Mouse (Mus musculus): ENCODE measurements around the gene Ptpa.

The Ptpa gene

GRCm38 (mm10) chr2:30436809-30437208 is 21.0 kb downstream of the Ptpa start:
- no peak for DNase-seq (ENCODE audit: low spot score in 2 of 2)

GRCm38 (mm10) chr2:30437791-30438190 is 22.0 kb downstream of the Ptpa start:
- no peak for DNase-seq (ENCODE audit: low spot score in 2 of 2)

GRCm38 (mm10) chr2:30439631-30440030 is 23.8 kb downstream of the Ptpa start:
- DNase-seq (ENCODE audit: low spot score in 2 of 2), result no peak

GRCm38 (mm10) chr2:30440211-30440700 is 24.4 kb downstream of the Ptpa start:
- no peak for DNase-seq (ENCODE audit: low spot score in 2 of 2)

GRCm38 (mm10) chr2:30440701-30441517 is 25.1 kb downstream of the Ptpa start:
- peak; percentile 80 for DNase-seq (ENCODE audit: low spot score in 2 of 2)

GRCm38 (mm10) chr2:30441518-30442497 is 26.0 kb downstream of the Ptpa start:
- DNase-seq (ENCODE audit: low spot score in 2 of 2), result peak; percentile 82 to 89

GRCm38 (mm10) chr2:30442498-30442890 is 26.7 kb downstream of the Ptpa start:
- DNase-seq (ENCODE audit: low spot score in 2 of 2), result no peak

GRCm38 (mm10) chr2:30443281-30443680 is 27.4 kb downstream of the Ptpa start:
- DNase-seq (ENCODE audit: low spot score in 2 of 2), result no peak

- no peak for DNase-seq (ENCODE audit: low spot score in 2 of 2)
Observed at GRCm38 (mm10) chr2:30444006-30444405, 28.2 kb downstream of the Ptpa start.

- no peak for DNase-seq (ENCODE audit: low spot score in 2 of 2)
Observed at GRCm38 (mm10) chr2:30444450-30444849, 28.6 kb downstream of the Ptpa start.

GRCm38 (mm10) chr2:30445312-30445711 is 29.5 kb downstream of the Ptpa start:
- no peak for DNase-seq (ENCODE audit: low spot score in 2 of 2)

- no peak for DNase-seq (ENCODE audit: low spot score in 2 of 2)
Observed at GRCm38 (mm10) chr2:30446891-30447826, 31.3 kb downstream of the Ptpa start.

GRCm38 (mm10) chr2:30448371-30448770 is 32.5 kb downstream of the Ptpa start:
- DNase-seq (ENCODE audit: low spot score in 2 of 2), result no peak

- DNase-seq (ENCODE audit: low spot score in 2 of 2), result no peak
Observed at GRCm38 (mm10) chr2:30450530-30450929, 34.7 kb downstream of the Ptpa start.

- DNase-seq (ENCODE audit: low spot score in 2 of 2), result no peak
Observed at GRCm38 (mm10) chr2:30451525-30451924, 35.7 kb downstream of the Ptpa start.

- no peak for DNase-seq (ENCODE audit: low spot score in 2 of 2)
Observed at GRCm38 (mm10) chr2:30453570-30453969, 37.7 kb downstream of the Ptpa start.

GRCm38 (mm10) chr2:30454587-30454986 is 38.7 kb downstream of the Ptpa start:
- no peak for DNase-seq (ENCODE audit: low spot score in 2 of 2)

GRCm38 (mm10) chr2:30456104-30456980 is 40.5 kb downstream of the Ptpa start:
- DNase-seq (ENCODE audit: low spot score in 2 of 2), result no peak

GRCm38 (mm10) chr2:30458349-30458748 is 42.5 kb downstream of the Ptpa start:
- no peak for DNase-seq (ENCODE audit: low spot score in 2 of 2)

- no peak for DNase-seq (ENCODE audit: low spot score in 2 of 2)
Observed at GRCm38 (mm10) chr2:30459241-30459640, 43.4 kb downstream of the Ptpa start.
